Mouse (Mus musculus) ES-E14 (cell line): ENCODE results near the gene Glipr1l3.

Source experiments
- CHD2 ChIP-seq: IDR thresholded peaks from 2 replicates; pipeline ENCODE4 v1.6.1; 2014; ENCODE audit warnings: mild to moderate bottlenecking, low read depth, low read length, inconsistent platforms
- HCFC1 ChIP-seq: IDR thresholded peaks from 2 replicates; pipeline ENCODE4 v1.6.1; 2012; ENCODE audit warnings: low read length, inconsistent platforms, borderline replicate concordance; ENCODE audit not compliant: insufficient read depth
- MAFK ChIP-seq: IDR thresholded peaks from 2 replicates; pipeline ENCODE4 v1.6.1; 2014; ENCODE audit warnings: mild to moderate bottlenecking, low read depth, low read length, inconsistent platforms; ENCODE audit not compliant: insufficient read depth

DNA sequence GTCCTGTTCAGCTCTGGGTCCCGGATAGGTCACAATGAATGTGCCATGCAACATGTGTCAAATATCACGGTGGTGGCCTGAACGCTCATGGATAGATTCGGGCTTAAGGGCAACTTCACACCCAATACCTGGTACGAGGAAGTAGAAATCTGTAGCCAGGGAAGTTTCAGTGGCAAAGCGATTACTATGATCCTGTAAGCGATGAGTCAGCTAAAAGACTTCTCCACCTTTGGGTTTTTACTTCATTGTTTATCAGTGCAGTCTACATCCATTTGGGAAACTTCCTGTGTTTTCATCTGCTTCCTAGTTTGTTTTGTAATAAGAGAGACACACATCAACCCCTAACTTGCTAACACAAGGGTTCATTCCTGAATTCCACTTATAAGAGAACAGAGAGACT, 49.7 kb downstream of the Glipr1l3 start:
- TF ChIP-seq HCFC1: no peak
- TF ChIP-seq CHD2: no peak
- TF ChIP-seq MAFK: peak; percentile 66; the same call in 1 of the 2 replicates
